Mouse (Mus musculus) embryonic facial prominence, embryonic 15.5 days (tissue): ENCODE measurements around the gene Ubash3b. TPM values are rescaled to one million over a fixed set of nuclear protein-coding genes. Genes with fewer than 3 reads are reported as not detected.

Experiments used
- ATAC-seq: fragments of 200-750 bp; cut with Nextera tagmentation; 2 replicates; pipeline ENCODE4 v1.8.0; 2017; ENCODE audit warnings: low read depth, moderate TSS enrichment; ENCODE audit not compliant: insufficient number of reproducible peaks, low FRiP score, low TSS enrichment
- H3K27ac ChIP-seq: fragments of 300-500 bp; sonication (generic); replicated peaks from 2 replicates; pipeline ENCODE4 v1.5.1; 2015; ENCODE audit warnings: mild to moderate bottlenecking, inconsistent platforms
- H3K27me3 ChIP-seq: fragments of 300-500 bp; sonication (generic); 2 replicates; pipeline ENCODE4 v1.6.1; 2015; ENCODE audit warnings: inconsistent platforms
- H3K36me3 ChIP-seq: fragments of 300-500 bp; sonication (generic); 2 replicates; pipeline ENCODE4 v1.6.1; 2015; ENCODE audit warnings: mild to moderate bottlenecking, inconsistent platforms
- H3K4me1 ChIP-seq: fragments of 300-500 bp; sonication (generic); 2 replicates; pipeline ENCODE4 v1.6.1; 2015; ENCODE audit warnings: inconsistent platforms
- H3K4me2 ChIP-seq: fragments of 300-500 bp; sonication (generic); replicated peaks from 2 replicates; pipeline ENCODE4 v1.6.1; 2015; ENCODE audit warnings: mild to moderate bottlenecking, inconsistent platforms
- H3K4me3 ChIP-seq: fragments of 300-500 bp; sonication (generic); replicated peaks from 2 replicates; pipeline ENCODE4 v1.5.1; 2015; ENCODE audit warnings: mild to moderate bottlenecking, inconsistent platforms
- H3K9ac ChIP-seq: fragments of 300-500 bp; sonication (generic); 2 replicates; pipeline ENCODE4 v1.6.1; 2015; ENCODE audit warnings: inconsistent platforms
- H3K9me3 ChIP-seq: fragments of 300-500 bp; sonication (generic); replicated peaks from 2 replicates; pipeline ENCODE4 v1.6.1; 2016; ENCODE audit warnings: inconsistent platforms
- WGBS: fragments of 180-500 bp; shearing (Covaris S2); methylation state at CpG from one replicate; pipeline ENCODE4 v1.1.7; 2015; 5-methylcytosine and 5-hydroxymethylcytosine counted together
- polyA plus RNA-seq: library from polyadenylated mRNA; unstranded; fragments of >200 nt; fragmentation: Nextera tagmentation; extraction: Ambion mirVana; gene quantifications from 2 replicates; pipeline ENCODE4 v1.2.1, GENCODE M21; 2015

Ubash3b gene
- polyA plus RNA-seq, 1 experiment from 2014 or later: 8.2 TPM

- Histone ChIP-seq H3K36me3 (no peaks in the 10 kb centered on the region), H3K9ac (no peak overlapping the region), H3K4me3 (no peak overlapping the region), H3K9me3 (no peaks in the 10 kb centered on the region), H3K27ac (no peak overlapping the region), H3K4me1 (peaks cover 19% of the 10 kb centered on the region), H3K4me2 (no peak overlapping the region), H3K27me3 (no peaks in the 10 kb centered on the region)
- 61% methylated on average over 3 of the region's 3 CpGs for WGBS
- ATAC-seq: no peak; the same call in 1 of the 2 replicates
Measured at GRCm38 (mm10) chr9:41071906-41072511, 89.5 kb downstream of the Ubash3b start.

GRCm38 (mm10) chr9:41070761-41071181 is 90.7 kb downstream of the Ubash3b start:
- H3K4me3 ChIP-seq: no peak overlapping the region
- H3K4me1 ChIP-seq: peaks cover 13% of the 10 kb centered on the region
- no peak overlapping the region for H3K27ac ChIP-seq
- no peak for ATAC-seq
- H3K36me3 ChIP-seq: no peaks in the 10 kb centered on the region
- no peak overlapping the region for H3K4me2 ChIP-seq
- 58% methylated on average over 5 of the region's 5 CpGs for WGBS
- H3K9me3 ChIP-seq: no peaks in the 10 kb centered on the region
- no peak overlapping the region for H3K9ac ChIP-seq
- no peaks in the 10 kb centered on the region for H3K27me3 ChIP-seq

- Histone ChIP-seq H3K9me3 (no peaks in the 10 kb centered on the region), H3K27me3 (no peaks in the 10 kb centered on the region), H3K36me3 (no peaks in the 10 kb centered on the region), H3K4me2 (no peak overlapping the region), H3K4me3 (no peak overlapping the region), H3K9ac (no peak overlapping the region), H3K27ac (no peak overlapping the region), H3K4me1 (peaks cover 13% of the 10 kb centered on the region)
- WGBS: 91% methylated on average over 5 of the region's 5 CpGs
- ATAC-seq: no peak
Measured at GRCm38 (mm10) chr9:41069509-41069908, 92.0 kb downstream of the Ubash3b start.

DNA sequence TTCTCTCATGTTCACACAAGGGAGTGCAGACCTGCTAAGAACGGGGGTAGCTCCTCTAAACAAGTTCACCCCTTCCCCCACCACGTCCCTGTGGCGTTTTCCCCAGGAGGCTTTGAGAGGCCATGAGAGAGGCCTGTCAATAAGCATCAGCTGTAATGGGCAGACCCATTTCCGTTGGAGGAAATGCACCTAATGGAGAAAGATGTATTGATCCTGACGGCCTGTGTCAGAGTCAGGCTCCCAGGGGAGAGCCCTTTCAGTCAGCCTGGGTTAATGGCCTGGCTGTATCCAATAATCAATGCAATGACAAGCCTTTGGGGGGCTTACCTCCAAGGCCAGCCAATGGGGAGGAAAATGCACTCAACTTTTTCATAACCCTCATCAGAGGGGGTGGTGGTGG is 100.1 kb downstream of the Ubash3b start:
- ATAC-seq: no peak
- no peak overlapping the region for H3K27ac ChIP-seq
- H3K9ac ChIP-seq: no peak overlapping the region
- no peaks in the 10 kb centered on the region for H3K9me3 ChIP-seq
- H3K4me2 ChIP-seq: no peak overlapping the region
- H3K36me3 ChIP-seq: no peaks in the 10 kb centered on the region
- WGBS: 48% methylated on average over 5 of the region's 5 CpGs
- H3K4me3 ChIP-seq: no peak overlapping the region
- H3K27me3 ChIP-seq: no peaks in the 10 kb centered on the region
- H3K4me1 ChIP-seq: peaks cover 11% of the 10 kb centered on the region; the same call in 1 of the 2 replicates

- Histone ChIP-seq H3K4me1 (peaks cover 11% of the 10 kb centered on the region; the same call in 1 of the 2 replicates), H3K27me3 (no peaks in the 10 kb centered on the region), H3K4me2 (no peak overlapping the region), H3K9ac (no peak overlapping the region), H3K4me3 (no peak overlapping the region), H3K36me3 (no peaks in the 10 kb centered on the region), H3K27ac (no peak overlapping the region), H3K9me3 (no peaks in the 10 kb centered on the region)
- WGBS: 62% methylated on average over 6 of the region's 6 CpGs
- ATAC-seq: no peak
Measured at GRCm38 (mm10) chr9:41060617-41061016, 100.9 kb downstream of the Ubash3b start.

GRCm38 (mm10) chr9:41058765-41059535 is 102.5 kb downstream of the Ubash3b start:
- H3K9me3 ChIP-seq: no peaks in the 10 kb centered on the region
- H3K27me3 ChIP-seq: no peaks in the 10 kb centered on the region
- H3K9ac ChIP-seq: no peak overlapping the region
- no peaks in the 10 kb centered on the region for H3K36me3 ChIP-seq
- no peak for ATAC-seq
- H3K4me2 ChIP-seq: no peak overlapping the region
- H3K4me1 ChIP-seq: peaks cover 10% of the 10 kb centered on the region; the same call in 1 of the 2 replicates
- no peak overlapping the region for H3K27ac ChIP-seq
- H3K4me3 ChIP-seq: no peak overlapping the region
- WGBS: 69% methylated on average over 8 of the region's 8 CpGs

DNA sequence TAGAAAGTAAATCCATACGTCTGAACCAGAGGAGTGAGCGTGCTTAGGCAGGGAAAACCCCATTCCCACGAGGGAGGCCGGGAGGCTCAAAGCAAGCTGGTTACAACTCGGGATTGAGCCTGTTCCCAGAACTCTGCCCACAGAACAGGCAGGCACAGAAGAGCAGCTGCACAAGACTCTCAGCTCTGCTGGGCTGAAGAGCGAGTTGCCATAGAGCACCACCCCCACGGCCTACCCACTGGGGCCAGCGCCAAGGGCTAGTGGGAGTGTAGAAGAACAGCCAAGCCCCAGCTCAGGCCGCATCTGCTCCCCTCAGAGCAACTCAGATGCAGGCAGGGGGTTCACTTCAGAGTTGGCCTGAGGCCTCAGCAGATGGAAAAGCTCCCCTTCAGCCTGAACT is 107.3 kb downstream of the Ubash3b start:
- WGBS: 68% methylated on average over 9 of the region's 9 CpGs
- Histone ChIP-seq H3K36me3 (no peaks in the 10 kb centered on the region), H3K27ac (no peak overlapping the region; the same call in 1 of the 2 replicates), H3K4me3 (no peak overlapping the region), H3K9me3 (no peaks in the 10 kb centered on the region), H3K9ac (no peak overlapping the region), H3K27me3 (no peaks in the 10 kb centered on the region), H3K4me2 (no peak overlapping the region), H3K4me1 (peaks cover 22% of the 10 kb centered on the region)
- ATAC-seq: peak; percentile 68; the same call in 1 of the 2 replicates

DNA sequence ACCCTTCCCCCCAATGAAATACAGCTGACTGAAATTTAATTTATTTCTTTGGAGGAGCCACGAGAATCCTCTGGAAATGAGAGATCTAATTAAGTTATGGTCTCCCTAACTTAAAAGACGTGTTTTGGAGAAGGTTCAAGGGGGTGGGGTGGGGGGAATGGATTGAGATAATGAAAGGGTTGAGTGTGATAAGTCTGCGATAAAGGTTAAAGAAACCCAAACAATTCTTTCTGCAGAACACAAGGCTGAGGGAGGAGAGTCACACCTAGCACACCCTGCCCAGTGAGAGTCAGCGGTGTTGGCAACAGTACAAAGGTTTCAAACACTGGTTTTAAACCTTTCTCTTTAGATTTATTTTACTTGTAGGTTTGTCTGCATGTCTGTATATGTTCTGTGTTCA is 108.0 kb downstream of the Ubash3b start:
- Histone ChIP-seq H3K9ac (no peak overlapping the region), H3K4me3 (no peak overlapping the region), H3K9me3 (no peaks in the 10 kb centered on the region), H3K36me3 (no peaks in the 10 kb centered on the region), H3K27ac (peak overlapping the region; percentile 45; the same call in 1 of the 2 replicates), H3K4me2 (no peak overlapping the region), H3K4me1 (peaks cover 22% of the 10 kb centered on the region), H3K27me3 (no peaks in the 10 kb centered on the region)
- 48% methylated on average over 4 of the region's 4 CpGs for WGBS
- ATAC-seq: no peak

DNA sequence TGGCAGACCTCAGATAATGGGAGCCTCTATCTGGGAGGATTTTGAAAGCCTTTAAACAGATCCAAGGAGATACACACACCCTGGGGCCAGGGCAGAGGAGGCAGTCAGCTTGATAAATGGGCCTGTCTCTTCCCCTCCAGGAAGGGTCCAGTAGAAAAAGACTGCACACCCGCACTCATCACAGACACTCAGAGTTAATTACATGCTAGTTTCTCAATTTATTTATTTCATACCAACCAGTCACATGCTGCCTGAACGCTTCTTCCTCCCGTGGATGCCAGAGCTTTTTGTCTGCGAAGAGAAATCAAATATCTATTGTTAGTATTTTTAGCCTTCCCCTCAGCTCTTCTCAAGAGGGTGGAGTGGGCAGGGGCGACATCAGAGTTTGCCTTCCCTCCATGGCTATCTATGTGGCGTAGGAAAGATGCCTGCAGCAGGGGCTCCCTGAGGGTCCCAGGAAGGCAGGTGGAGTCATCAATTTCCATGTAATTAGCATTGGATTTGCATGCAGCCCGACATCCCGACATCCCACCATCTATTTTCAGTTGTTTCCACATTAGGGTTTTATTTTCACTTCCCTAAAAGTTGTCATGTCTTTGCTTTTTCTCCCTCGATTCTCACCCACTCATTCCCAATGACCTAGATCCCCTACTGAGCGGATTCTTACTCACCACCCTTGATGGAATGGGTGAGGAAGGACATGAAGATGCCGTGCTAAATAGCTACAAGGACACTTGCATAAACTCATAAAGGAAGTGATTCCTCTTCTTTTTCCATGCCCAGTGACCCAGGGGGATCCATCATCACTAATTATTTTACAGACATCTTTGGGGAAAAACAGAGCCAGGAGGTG is 110.2 kb downstream of the Ubash3b start:
- no peak overlapping the region for H3K4me2 ChIP-seq
- H3K27me3 ChIP-seq: no peaks in the 10 kb centered on the region
- H3K4me3 ChIP-seq: no peak overlapping the region
- no peaks in the 10 kb centered on the region for H3K36me3 ChIP-seq
- no peak overlapping the region for H3K9ac ChIP-seq
- 50% methylated on average over 11 of the region's 11 CpGs for WGBS
- no peaks in the 10 kb centered on the region for H3K9me3 ChIP-seq
- no peak for ATAC-seq
- no peak overlapping the region for H3K27ac ChIP-seq
- H3K4me1 ChIP-seq: peaks cover 22% of the 10 kb centered on the region

GRCm38 (mm10) chr9:41050331-41051079 is 111.0 kb downstream of the Ubash3b start:
- no peak for ATAC-seq

More at GRCm38 (mm10) chr9:41050331-41051079, 111.0 kb downstream of the Ubash3b start:
- Histone ChIP-seq H3K9me3 (no peaks in the 10 kb centered on the region), H3K27ac (no peak overlapping the region), H3K36me3 (no peaks in the 10 kb centered on the region), H3K4me1 (peaks cover 22% of the 10 kb centered on the region), H3K9ac (no peak overlapping the region), H3K4me2 (no peak overlapping the region), H3K27me3 (no peaks in the 10 kb centered on the region), H3K4me3 (no peak overlapping the region)
- 62% methylated on average over 12 of the region's 12 CpGs for WGBS
